Mouse (Mus musculus): ENCODE measurements around the gene Homer2.

Gene Homer2

GRCm38 (mm10) chr7:81652296-81652695 lies 55.0 kb downstream of the Homer2 start:
- no peak for DNase-seq (ENCODE audit: low read depth, low spot score)

GRCm38 (mm10) chr7:81651284-81651683 lies 56.0 kb downstream of the Homer2 start:
- DNase-seq (ENCODE audit: low read depth, low spot score): no peak

GRCm38 (mm10) chr7:81649270-81649669 lies 58.1 kb downstream of the Homer2 start:
- DNase-seq (ENCODE audit: low read depth, low spot score): peak; percentile 72

GRCm38 (mm10) chr7:81647959-81648358 lies 59.4 kb downstream of the Homer2 start:
- DNase-seq (ENCODE audit: low read depth, low spot score): no peak

GRCm38 (mm10) chr7:81644551-81645235 lies 62.6 kb downstream of the Homer2 start:
- peak; percentile 86 for DNase-seq (ENCODE audit: low read depth, low spot score)

- no peak for DNase-seq (ENCODE audit: low read depth, low spot score)
These were observed 66.2 kb downstream of the Homer2 start for GRCm38 (mm10) chr7:81641101-81641500.

GRCm38 (mm10) chr7:81632586-81632985 lies 74.7 kb downstream of the Homer2 start:
- DNase-seq (ENCODE audit: low read depth, low spot score): no peak

- DNase-seq (ENCODE audit: low read depth, low spot score): peak; percentile 75
These were observed 76.1 kb downstream of the Homer2 start for GRCm38 (mm10) chr7:81631261-81631660.

- no peak for DNase-seq (ENCODE audit: low read depth, low spot score)
These were observed 80.9 kb downstream of the Homer2 start for GRCm38 (mm10) chr7:81626460-81626859.

- DNase-seq (ENCODE audit: low read depth, low spot score): no peak
These were observed 83.6 kb downstream of the Homer2 start for GRCm38 (mm10) chr7:81623767-81624166.

- no peak for DNase-seq (ENCODE audit: low read depth, low spot score)
These were observed 84.5 kb downstream of the Homer2 start for GRCm38 (mm10) chr7:81622793-81623192.

- DNase-seq (ENCODE audit: low read depth, low spot score): no peak
These were observed 92.3 kb downstream of the Homer2 start for GRCm38 (mm10) chr7:81615031-81615430.

GRCm38 (mm10) chr7:81612856-81613635 lies 94.3 kb downstream of the Homer2 start:
- no peak for DNase-seq (ENCODE audit: low read depth, low spot score)

GRCm38 (mm10) chr7:81610125-81610524 lies 97.2 kb downstream of the Homer2 start:
- DNase-seq (ENCODE audit: low read depth, low spot score): peak; percentile 49

- peak; percentile 25 for DNase-seq (ENCODE audit: low read depth, low spot score)
These were observed 100.9 kb downstream of the Homer2 start for GRCm38 (mm10) chr7:81606452-81606851.

- DNase-seq (ENCODE audit: low read depth, low spot score): no peak
These were observed 101.8 kb downstream of the Homer2 start for GRCm38 (mm10) chr7:81605489-81605888.

GRCm38 (mm10) chr7:81604991-81605390 lies 102.3 kb downstream of the Homer2 start:
- DNase-seq (ENCODE audit: low read depth, low spot score): no peak

GRCm38 (mm10) chr7:81599379-81600280 lies 107.7 kb downstream of the Homer2 start:
- peak; percentile 78 for DNase-seq (ENCODE audit: low read depth, low spot score)

GRCm38 (mm10) chr7:81597660-81598059 lies 109.7 kb downstream of the Homer2 start:
- no peak for DNase-seq (ENCODE audit: low read depth, low spot score)

GRCm38 (mm10) chr7:81596086-81596485 lies 111.2 kb downstream of the Homer2 start:
- no peak for DNase-seq (ENCODE audit: low read depth, low spot score)

GRCm38 (mm10) chr7:81595056-81595455 lies 112.3 kb downstream of the Homer2 start:
- DNase-seq (ENCODE audit: low read depth, low spot score): peak; percentile 67

- DNase-seq (ENCODE audit: low read depth, low spot score): no peak
These were observed 113.9 kb downstream of the Homer2 start for GRCm38 (mm10) chr7:81593387-81593786.
